Mouse (Mus musculus) urinary bladder, postnatal 10 days (tissue): Measurements from ENCODE around the gene 2700081O15Rik.
"Not testable (repeated sequence)": the region's sequence is repeated elsewhere in the genome, so short reads cannot be mapped to it uniquely, and the experiment has no call there.

ENCODE experiments used
- DNase-seq: peaks from one replicate; pipeline ENCODE4 v3.0.0; 2022; ENCODE audit warnings: low spot score

2700081O15Rik gene

DNA sequence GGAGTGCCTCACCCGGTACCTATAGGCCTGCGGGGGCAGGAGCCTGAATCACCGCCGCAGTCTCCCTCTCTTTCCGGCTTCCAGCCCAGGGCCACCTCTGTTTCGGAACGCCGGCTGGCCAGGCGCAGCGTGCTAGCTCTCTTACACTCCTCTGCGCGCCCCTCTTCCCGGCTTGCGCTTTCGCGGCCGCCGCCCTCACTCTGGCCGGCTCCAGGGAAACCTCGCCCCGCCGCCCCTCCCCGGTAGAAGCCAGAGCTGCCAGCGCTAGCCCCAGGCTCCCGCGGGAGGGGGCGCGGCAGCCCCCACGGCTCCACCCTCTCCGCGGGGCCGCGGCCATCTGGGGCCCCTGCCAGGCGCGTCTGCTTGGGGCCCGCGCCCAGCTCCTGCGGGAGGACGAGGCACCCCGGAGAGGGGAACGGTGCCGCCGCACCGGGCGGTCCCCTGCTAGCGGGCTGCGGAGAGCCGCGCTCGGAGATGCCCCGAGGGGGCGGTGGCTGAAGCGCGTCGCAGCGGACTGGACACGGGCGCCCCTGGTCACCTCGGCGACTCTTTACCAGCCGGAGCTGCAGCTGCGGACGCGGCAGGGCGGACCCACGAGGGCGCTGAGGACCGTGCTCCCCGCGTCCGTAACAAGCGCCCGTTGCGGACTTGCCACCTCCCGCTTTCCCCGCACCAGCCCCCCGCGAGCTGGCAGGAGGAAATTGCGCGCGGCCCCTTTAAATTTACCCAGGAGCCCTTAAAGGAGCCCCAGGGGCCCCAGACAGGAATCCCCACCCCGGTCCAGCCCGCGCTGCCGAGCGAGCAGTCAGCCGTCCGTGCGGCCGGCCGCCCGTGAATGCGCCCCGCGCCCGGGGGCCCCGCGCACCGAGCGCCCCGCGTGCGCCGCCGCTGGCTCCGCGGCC, at the start of gene 2700081O15Rik:
Gene 2700081O15Rik (plus strand): TSS at position 792 of the 902 bp plus-strand sequence.
- DNase-seq, result peak; percentile 51

GRCm38 (mm10) chr19:7369469-7369868, 48.0 kb upstream of the 2700081O15Rik start:
- not testable (repeated sequence) for DNase-seq

DNA sequence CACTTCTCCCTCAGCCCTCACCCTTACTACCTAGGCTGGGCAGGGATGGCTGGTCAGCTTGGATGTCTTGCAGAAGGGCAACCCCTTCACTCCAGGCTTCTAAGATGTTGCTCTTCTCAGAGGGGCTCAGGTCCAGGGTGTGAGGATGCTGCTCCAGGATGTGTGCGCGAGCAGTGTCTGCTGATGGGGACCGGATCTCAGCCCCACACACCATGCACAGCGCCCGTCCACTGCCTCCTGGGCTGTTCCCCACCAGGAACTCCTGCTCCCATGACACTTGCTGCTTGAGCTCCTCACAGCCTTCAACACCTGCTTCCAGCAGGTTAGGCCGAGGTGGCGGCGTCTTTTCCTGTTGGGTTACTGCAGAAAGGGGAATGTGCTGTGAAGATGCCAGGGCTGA, 42.9 kb upstream of the 2700081O15Rik start:
- no peak for DNase-seq

GRCm38 (mm10) chr19:7377639-7378038, 39.8 kb upstream of the 2700081O15Rik start:
- no peak for DNase-seq

DNA sequence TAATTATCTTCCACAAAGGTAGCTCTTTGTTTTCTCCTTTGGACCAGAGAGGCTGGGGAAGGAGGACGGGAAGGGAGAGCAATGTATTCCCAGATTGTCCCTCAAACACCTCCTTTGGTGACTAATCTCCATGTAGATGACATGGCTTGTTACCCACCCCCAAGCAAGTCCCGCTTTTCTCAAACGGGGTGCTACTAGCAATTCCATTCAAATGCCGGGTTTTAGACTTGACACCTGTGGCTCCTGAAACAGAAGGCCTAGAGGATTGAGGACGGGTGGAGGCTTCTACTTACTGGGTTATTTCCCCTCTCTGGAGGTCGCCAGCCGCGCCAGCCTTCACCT, 35.5 kb upstream of the 2700081O15Rik start:
- no peak for DNase-seq

DNA sequence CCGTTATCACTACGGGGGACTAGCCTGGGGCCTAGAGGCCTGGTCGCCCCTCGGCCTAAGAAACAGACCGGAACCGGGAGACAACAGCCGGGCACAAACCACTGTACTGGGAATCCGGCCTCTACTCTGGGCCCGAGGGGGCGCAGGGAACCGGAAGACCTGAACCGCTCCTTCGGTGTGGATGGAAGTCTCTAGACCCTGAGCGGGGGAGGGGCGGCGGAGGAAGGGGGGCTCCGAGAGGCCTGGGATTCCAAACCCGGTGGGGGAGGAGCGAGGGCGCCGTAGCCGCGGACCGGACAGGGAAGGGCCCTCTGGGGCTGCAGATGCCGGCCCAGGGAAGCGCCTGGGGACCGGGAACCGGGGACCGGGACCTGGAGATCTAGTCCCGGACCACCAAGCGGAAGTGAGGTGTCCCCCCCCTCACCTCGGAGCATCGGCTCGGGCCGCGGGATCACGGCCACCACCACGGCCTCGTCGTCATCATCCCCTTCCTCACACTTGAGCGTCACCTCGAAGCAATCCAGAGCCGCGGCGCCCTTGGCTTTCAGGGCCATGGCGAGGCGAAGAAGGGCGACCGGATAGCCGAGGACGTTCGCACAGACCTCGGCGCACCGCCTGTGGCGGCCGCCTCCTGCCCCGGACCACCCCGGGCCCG, 35.0 kb upstream of the 2700081O15Rik start:
- DNase-seq, result peak; percentile 26

GRCm38 (mm10) chr19:7382903-7383865, 34.2 kb upstream of the 2700081O15Rik start, which contains the start of gene Spindoc:
Spindoc (minus strand) TSS chr19:7382994.
- DNase-seq, result peak; percentile 97

DNA sequence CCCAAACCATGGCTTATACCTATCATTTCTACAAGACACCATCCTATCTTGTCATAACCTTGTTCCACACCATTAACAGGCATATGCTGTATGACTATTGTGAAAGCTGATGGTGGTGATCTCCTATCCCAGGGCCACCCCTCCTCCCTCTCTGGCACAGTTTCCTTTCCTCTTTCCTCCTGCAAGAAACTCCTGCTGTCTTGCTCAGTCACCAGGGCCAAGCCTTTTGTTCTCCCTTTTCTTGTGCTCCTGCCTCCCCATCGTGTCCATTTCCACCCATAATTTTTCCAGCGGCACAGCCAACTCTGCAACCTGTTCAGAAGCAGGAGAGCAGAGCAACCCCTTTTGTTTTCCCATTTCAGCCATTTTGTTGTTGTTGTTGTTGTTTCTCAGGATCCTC, 31.4 kb upstream of the 2700081O15Rik start:
- DNase-seq, result no peak

DNA sequence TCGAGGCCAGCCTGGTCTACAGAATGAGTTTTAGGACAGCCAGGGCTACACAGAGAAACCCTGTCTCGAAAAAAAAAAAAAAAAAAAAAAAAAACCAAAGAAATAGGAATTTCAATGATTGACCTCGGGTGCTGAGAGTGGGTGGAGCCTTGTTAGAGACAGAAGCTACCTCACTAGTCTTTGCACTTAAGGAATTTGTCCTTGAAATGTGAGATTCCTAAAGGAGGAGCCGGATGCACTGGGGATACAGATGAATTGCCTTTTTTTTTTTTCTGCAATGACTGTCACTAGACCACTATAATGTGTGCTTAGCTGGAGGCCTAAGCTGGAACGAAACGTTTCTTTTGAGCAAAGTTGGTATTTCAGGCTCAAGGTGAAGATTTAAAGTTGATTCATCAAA, 28.9 kb upstream of the 2700081O15Rik start:
- no peak for DNase-seq

DNA sequence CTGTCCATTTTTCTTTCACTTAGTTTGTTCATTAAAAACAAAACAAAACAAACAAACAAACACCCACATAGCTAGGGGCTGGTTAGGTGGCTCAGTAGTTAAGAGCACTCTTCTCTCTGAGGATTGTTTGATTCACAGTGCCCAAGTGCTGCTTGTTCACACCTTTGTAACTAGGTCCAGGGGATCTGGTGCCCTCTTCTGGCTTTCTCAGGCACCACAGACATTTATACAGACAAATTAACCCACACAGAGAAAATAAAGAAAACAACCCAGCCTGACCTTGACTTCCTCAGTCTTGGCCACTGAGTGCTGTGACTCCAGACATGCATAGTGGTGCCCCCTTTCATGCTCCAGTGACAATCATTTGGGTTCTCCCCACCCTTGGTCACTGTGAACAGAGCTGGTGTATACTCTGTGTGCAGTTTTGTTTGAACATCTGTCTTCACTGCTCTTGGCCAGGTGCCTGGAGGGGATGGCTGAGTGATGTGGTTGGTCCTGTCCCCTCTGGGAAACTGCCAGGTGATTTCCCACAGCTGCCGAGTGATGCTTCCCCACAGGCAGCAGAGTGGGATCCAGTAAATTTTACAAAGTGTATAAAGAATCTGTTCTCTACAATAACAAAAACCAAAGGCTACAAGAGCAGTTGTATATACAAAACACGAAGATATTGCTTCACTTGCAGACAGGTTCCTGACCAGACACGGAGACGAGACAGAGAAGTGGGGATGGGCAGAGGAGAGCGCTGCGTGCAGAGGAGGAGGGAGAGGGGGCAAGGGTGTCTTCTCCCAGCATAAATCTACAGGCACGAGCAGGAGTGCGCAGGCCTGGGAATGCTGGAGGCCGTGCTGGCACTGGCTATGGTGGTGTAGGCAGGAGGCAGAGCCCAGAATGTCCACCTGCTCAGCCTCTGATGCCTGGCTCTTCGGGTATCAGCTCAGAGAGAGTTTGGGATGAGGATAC, 20.3 kb upstream of the 2700081O15Rik start:
- not testable (repeated sequence) for DNase-seq

- DNase-seq, result not testable (repeated sequence)
These were observed 18.5 kb upstream of the 2700081O15Rik start for GRCm38 (mm10) chr19:7398898-7399297.

DNA sequence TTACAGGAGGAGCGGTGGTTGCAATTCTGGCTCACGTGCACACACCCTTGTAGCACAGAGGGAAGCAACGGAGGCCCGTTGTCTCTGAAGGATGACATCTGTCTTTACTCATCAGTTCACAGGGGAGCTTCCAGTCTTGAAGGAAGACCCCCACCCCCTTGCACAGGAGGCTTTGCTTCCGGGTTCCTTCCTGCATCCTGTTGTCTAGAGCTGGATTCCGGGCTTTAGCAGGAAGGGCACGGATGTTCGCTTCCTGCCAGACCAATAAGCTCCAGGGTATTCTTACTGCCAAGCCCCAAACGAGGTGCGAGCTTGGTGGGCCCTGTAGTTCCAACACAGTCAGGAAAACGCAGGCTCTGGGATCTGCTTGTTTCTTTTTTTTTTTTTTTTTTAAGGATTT, 16.8 kb upstream of the 2700081O15Rik start:
- no peak for DNase-seq

DNA sequence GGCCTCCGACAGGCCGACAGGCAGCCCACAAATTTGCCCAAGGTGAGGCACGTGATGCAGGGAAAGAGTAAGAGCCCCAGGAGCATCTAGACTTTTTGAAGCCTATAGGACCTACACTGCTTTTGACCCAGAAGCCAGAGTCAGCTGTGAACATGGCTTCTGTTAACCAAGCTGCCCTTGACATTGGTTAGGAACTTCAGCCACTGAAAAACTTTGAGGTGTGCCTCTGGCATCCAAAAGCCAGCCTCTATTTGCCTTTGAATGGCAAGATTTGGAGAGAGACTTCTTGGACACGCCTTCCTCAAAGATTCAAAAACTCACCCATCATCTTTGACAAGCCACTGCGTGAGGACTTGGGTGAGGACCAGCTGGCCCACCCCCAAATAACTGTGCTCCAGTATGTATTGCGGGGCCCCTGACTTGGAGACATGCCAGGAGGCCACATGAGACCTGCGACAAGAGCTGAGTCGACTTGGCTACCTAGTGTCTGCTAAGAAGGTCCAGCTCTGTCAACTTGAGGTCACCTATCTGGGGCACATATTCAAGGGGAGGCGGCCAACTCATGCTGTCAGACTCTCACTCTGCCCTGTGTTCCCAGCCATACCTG, 12.7 kb upstream of the 2700081O15Rik start:
- no peak for DNase-seq

DNA sequence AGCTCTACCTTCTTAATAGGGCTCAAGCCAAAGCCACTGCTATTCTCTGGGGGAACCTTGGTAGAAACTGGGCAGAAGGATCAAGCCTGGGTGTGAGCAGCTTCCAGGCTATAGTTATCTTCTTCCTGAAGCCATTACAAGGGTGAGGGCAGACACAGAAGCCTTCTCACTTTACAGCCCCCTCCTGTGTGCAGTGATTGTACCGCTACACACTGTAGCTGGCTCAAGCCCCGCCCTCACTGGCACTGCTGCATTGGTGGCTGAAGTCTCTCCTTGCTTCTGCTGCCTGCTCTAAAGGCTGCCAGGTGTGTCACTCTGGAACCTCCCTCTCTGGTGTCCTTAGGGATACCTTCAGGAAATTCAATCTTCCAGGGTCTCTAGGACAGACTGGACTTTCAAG, 5.1 kb upstream of the 2700081O15Rik start:
- no peak for DNase-seq

DNA sequence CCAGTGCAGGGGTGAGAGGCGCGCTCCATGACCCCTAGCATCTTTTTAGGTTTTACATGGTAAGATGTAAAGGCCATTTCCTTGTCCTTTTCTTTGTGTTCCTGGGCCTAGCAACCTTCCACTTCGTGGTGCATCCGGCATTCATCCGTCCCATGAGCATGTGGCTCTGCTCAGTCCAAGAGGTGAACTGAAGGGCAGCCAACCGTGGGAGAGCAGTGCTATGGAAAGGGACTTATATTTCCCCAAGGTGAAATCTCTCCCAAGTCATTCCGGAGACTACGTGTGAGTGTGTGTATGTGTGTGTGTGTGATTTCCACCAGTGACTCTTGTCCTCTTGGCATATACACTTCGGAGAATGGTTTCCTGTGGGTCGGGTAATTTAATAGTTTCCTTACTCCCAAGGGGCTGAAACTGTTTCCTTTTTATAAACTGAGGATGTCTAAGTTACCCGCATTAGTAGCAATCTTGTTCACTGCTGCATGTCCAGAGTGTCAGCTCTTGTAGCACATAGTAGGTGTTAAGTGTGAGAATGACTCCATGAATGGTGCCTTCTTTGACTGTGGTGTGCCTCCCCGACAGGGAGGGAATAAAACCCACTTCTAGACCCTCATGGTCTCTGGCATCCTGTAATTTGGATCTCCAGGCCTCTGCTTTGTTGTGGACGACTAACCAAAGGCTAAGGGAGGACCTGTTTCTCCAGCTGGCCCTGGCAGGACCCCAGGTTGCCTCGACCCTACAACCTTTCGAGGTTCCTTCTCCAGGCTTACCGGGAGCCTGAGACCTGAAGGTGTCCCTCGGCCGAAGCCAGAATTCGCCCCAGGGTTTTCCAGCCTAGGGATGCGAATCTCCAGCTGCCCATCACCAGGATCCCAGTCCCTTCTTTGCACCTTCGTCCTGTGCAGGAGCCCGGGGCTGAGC, 1.2 kb upstream of the 2700081O15Rik start:
- no peak for DNase-seq

DNA sequence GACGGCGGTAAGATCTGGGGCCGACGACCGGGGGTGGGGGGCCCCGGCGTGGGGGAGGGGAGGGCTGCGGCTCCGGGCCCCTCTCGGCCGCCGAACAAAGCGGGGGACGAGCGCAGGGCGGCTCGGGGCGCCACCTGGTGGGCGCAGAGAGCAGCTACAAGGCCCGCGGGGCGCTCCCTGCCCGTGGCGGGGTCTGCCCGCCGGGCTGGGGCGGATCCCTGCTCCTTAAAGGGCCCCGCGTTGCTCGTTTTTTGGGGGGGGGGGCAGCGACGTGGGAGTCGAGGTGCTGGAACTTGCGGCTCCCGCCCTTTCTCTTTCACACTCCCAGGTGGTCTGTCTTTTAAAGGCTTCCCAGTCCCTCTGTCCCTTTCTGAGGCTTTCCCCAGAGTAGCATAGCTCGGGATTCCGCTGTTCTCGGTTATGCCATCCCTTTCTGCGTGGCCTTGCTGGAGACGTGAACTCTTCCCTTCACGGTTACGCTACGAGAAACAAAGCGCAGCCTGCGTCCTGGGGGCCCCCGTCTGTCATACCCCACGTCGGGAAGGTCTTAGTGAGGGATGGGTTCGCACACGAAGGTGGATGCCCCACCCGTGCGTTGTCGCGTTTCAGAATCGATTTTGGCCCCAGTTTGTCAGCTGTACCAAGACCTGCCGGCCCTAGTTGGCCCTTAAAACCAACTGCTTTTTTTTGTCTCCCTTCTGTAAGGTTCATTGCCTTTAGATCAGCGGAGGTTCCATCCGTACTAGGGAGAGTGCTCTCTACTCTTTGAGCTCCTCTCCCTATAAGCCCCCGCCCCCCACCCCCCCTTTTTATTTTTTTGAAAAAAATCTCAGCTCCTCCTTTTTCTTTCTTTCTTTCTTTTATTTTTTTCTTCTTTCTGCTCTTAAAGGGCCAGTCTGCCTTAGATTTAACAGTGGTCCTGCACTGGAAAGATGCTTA, 755 bp downstream of the 2700081O15Rik start:
- DNase-seq, result peak; percentile 29

DNA sequence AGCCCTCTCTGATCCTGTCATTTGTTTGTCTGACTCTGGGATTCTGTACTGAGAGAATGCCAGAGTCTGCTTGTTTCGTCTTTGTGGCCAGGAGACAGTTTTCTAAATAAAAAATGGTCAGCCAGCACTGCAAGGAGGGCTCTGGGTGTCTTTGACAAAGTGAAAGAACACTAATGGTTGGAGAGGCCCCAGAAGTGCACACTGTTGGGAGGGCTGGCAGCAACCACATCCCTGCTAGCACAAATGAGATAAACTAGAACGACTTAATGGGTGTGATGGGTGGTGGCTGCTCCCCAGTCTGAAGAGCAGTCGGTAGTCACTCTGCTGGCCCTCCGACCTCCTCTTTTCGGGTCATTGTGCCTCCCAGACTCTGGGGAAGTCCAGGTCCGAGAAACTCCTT, 1.7 kb downstream of the 2700081O15Rik start:
- no peak for DNase-seq

GRCm38 (mm10) chr19:7420108-7420507, 2.7 kb downstream of the 2700081O15Rik start:
- no peak for DNase-seq
